Mouse (Mus musculus) ES-Bruce4 (cell line): ENCODE results near the gene Comtd1. TPM values are rescaled to one million over a fixed set of nuclear protein-coding genes. Genes with fewer than 3 reads are reported as not detected.

Source experiments
- H3K27ac ChIP-seq: 2 replicates; pipeline ENCODE4 v1.5.1; 2012; ENCODE audit warnings: low read length, inconsistent platforms; ENCODE audit not compliant: insufficient read depth
- H3K27me3 ChIP-seq: 2 replicates; pipeline ENCODE4 v1.6.1; 2012; ENCODE audit warnings: mild to moderate bottlenecking, low read length, inconsistent platforms; ENCODE audit not compliant: control insufficient read depth, poor library complexity, insufficient read depth, severe bottlenecking
- H3K36me3 ChIP-seq: 2 replicates; pipeline ENCODE4 v1.6.1; 2012; ENCODE audit warnings: inconsistent platforms, mild to moderate bottlenecking, low read length, moderate library complexity; ENCODE audit not compliant: control insufficient read depth, poor library complexity, insufficient read depth, severe bottlenecking
- H3K4me1 ChIP-seq: one replicate; pipeline ENCODE4 v1.8.1; 2011; ENCODE audit warnings: low read length; ENCODE audit not compliant: control insufficient read depth, insufficient read depth
- H3K4me3 ChIP-seq: 2 replicates; pipeline ENCODE4 v1.5.1; 2011; ENCODE audit warnings: low read depth, mild to moderate bottlenecking, low read length
- H3K9ac ChIP-seq: 2 replicates; pipeline ENCODE4 v1.6.1; 2012; ENCODE audit warnings: low read depth, mild to moderate bottlenecking, inconsistent platforms; ENCODE audit not compliant: poor library complexity, severe bottlenecking
- H3K9me3 ChIP-seq: replicated peaks from 2 replicates; pipeline ENCODE4 v1.6.1; 2012; ENCODE audit warnings: mild to moderate bottlenecking, low read length, inconsistent platforms; ENCODE audit not compliant: control insufficient read depth, poor library complexity, insufficient read depth, severe bottlenecking
- CTCF ChIP-seq: IDR thresholded peaks from one replicate; pipeline ENCODE4 v1.8.1; 2011; ENCODE audit warnings: low read depth, low read length
- EP300 ChIP-seq: IDR thresholded peaks from 2 replicates; pipeline ENCODE4 v1.6.1; 2011; ENCODE audit warnings: low read depth, low read length; ENCODE audit not compliant: insufficient read depth
- POLR2A ChIP-seq: IDR thresholded peaks from one replicate; pipeline ENCODE4 v1.8.1; 2011; ENCODE audit warnings: low read length; ENCODE audit not compliant: insufficient read depth
- polyA plus RNA-seq: library from polyadenylated mRNA; stranded (reverse); fragments of >200 nt; gene quantifications from 2 replicates; pipeline ENCODE4 v1.2.4, GENCODE M21; 2011; ENCODE audit warnings: low read depth; ENCODE audit not compliant: missing spikeins, insufficient read depth, insufficient read length

Comtd1 gene
- polyA plus RNA-seq, 1 experiment = 19.4 TPM

DNA sequence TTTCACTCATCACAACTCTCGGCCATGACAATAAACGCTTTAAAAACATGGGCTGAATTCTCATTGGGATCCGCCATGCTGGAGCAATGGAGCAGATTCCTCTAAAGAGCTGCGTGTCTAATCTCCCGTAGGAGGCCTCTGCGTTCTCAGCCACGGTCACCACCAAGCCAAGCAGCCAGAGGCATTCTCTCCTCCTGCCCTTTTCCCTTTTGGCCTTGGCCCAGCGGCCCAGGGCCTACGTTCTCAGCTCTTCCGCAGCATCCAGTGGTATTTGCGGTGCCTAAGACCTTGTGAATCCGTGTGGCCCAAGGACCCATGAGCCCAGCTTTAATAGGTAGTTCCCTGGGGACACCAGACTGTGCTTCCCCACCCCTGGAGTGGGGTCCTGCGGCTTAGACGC, 8.1 kb upstream of the Comtd1 start:
- H3K4me3 ChIP-seq = 0 out of 2 replicates have a peak overlapping the region, but pooled peaks have one; percentile 4
- H3K9me3 ChIP-seq = no peaks in the 10 kb centered on the region
- TF ChIP-seq EP300 (no peak), POLR2A (no peak), CTCF (no peak)
- H3K27me3 ChIP-seq = no peaks in the 10 kb centered on the region
- no peak overlapping the region for H3K27ac ChIP-seq
- H3K36me3 ChIP-seq = no peaks in the 10 kb centered on the region
- H3K4me1 ChIP-seq = no peaks in the 10 kb centered on the region
- H3K9ac ChIP-seq = no peak overlapping the region

DNA sequence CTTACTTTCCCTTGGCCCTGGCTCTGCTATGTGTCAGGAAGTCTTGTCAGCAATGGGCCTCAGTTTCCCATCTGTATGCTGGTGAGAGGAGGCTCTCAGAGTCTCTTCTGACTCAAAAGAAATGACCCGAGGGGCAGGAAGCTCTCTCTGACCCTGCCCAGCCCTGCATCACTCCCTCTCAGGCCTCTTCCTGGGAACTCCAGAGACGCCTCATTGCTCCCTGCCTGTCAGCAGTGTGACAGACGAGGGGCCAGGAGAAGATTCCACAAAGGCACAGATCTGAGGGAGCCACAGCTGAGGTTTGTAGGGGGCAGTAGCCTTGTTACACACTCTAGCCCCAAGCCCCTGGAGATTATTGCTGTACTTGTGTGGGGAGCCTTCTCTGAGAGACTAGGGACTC, 7.2 kb upstream of the Comtd1 start:
- TF ChIP-seq POLR2A = no peak
- TF ChIP-seq EP300 = no peak
- TF ChIP-seq CTCF = no peak
- Histone ChIP-seq H3K4me1 (no peaks in the 10 kb centered on the region), H3K9me3 (no peaks in the 10 kb centered on the region), H3K27me3 (no peaks in the 10 kb centered on the region), H3K9ac (no peak overlapping the region), H3K36me3 (no peaks in the 10 kb centered on the region), H3K4me3 (no peak overlapping the region), H3K27ac (no peak overlapping the region)

DNA sequence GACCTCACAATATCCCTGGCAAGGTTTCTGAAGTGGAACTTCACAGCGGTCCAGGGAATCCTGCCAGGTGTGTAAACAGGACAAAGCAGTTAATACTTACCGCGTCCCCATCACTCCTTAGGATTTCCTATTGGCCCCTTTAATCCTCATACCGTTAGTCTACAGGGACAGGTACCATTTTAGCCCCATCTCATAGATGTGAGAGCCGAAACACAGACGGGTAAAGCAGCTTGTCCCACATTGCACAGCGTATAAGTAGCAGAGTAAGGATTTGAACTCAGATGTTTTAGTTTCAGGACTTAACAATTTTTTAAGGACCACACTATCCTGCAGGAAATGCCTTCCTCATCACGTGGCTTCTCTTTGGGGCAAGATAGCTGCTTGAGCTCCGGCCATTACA, 5.5 kb upstream of the Comtd1 start:
- no peak overlapping the region for H3K4me3 ChIP-seq
- no peak overlapping the region for H3K9ac ChIP-seq
- no peak for TF ChIP-seq EP300
- no peaks in the 10 kb centered on the region for H3K9me3 ChIP-seq
- H3K4me1 ChIP-seq = no peaks in the 10 kb centered on the region
- H3K27ac ChIP-seq = no peak overlapping the region
- no peaks in the 10 kb centered on the region for H3K27me3 ChIP-seq
- no peaks in the 10 kb centered on the region for H3K36me3 ChIP-seq

DNA sequence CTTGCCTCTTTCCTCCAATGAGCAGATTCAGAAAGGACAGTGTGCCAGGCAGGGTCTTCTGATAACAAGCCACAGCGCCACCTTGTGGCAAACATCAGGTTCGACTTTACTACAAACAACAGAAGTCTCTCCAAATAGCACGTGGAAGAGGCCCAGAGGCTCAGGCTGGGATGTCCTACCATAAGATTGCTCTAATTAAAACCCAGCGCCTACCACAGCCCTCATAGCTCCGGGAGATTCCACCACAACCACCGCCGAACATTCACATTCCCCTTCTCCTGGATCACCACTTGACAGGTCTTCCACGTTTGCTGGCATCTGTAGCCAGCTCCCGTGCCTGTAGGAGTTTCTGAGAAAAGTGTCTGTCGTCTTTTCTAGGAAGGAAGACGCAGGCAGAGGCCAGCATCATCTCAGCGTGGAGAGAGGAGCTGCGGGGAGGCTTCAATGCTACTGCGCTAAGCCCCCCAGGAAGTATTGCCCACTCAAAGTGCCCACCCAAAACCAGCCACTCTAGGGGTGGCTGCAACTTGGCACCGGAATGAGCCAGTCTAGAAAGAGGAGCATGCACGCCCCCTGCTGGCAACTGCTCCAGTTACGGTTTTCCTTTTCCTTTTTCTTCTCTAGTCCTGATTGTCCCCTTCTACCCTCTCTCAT, 4.8 kb upstream of the Comtd1 start:
- Histone ChIP-seq H3K4me1 (no peaks in the 10 kb centered on the region), H3K9ac (peak overlapping the region; percentile 21), H3K36me3 (no peaks in the 10 kb centered on the region), H3K9me3 (no peaks in the 10 kb centered on the region), H3K27me3 (no peaks in the 10 kb centered on the region), H3K4me3 (peak overlapping the region; percentile 36), H3K27ac (no peak overlapping the region)
- TF ChIP-seq CTCF = no peak
- TF ChIP-seq EP300 = no peak
- no peak for TF ChIP-seq POLR2A

DNA sequence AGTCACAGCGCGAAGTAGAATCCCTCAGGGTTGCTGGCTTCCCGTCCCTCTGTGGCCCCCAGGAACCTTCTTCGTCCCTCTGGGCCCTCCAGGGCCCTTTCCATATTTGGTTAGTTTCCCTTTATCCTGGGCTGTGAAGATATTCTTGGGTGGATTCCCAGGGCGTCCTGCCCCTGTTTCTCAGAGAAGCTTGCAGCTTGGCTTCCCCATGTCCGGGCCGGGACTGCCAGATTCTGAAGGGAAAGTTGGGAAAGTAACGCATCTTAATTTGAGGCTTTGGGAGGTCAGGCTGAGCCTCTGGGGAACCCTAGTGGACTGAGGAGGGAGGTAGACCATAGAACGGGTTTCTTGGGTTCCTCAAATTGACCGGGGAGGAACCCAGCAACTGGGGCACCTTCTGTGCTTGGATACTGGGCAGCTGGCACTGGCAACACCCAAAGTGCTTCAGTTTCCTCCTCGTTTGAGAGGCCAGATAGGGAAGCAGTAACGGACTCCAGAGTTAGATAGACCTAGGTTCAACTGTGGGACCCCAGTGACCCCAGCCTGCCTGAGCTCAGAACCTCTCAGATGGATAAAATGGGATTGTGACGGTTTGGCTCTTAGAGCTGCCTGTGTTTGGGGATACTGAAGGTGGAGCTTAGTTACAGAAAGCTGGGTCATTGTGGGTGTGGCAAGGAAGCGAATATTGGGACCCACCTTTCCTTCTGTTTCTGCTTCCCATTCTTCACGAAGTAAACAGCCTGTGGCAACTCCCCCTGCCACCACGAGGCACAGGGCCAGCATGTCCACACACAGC, 3.4 kb upstream of the Comtd1 start:
- no peaks in the 10 kb centered on the region for H3K36me3 ChIP-seq
- no peak overlapping the region for H3K4me3 ChIP-seq
- peak overlapping the region; percentile 21 for H3K9ac ChIP-seq
- TF ChIP-seq CTCF = no peak
- no peak for TF ChIP-seq POLR2A
- TF ChIP-seq EP300 = no peak
- H3K9me3 ChIP-seq = no peaks in the 10 kb centered on the region
- no peak overlapping the region for H3K27ac ChIP-seq
- H3K4me1 ChIP-seq = no peaks in the 10 kb centered on the region
- H3K27me3 ChIP-seq = no peaks in the 10 kb centered on the region

DNA sequence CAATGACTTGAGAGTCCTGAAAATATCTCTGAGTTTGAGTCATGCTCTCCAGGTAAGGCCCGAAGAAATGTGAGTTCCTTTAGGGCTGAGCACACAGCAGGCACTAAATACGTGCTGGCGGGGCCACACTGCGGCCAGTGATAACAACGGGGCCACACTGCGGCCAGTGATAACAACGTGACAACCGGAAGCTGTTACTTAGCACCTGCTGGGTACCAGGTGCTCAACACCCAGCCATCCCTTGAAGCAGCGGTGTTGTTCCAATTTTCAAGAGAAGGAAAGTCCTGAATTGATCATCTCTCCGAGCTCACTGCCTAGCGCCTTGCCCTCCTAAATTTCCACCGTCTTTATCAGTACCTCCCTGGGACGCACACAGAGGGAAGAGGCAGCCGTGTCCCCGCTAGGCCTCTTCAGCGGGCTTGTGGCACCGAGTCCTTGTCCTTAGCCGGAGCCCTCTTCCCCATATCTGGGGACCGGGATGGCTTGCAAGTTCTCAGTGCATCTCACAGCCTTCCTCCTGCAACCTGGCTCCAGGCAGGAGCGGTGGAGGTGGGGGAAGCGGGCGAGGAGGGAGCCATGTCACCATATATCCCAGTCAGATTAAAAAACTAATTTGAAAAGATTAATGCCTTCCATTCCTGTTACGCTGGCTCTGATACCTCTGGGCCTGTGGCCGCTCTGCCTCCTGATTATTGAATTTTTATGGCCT, 1.8 kb upstream of the Comtd1 start:
- Histone ChIP-seq H3K36me3 (peaks cover 15% of the 10 kb centered on the region), H3K4me3 (peak overlapping the region; percentile 13), H3K9ac (peak overlapping the region; percentile 13; the same call in 1 of the 2 replicates), H3K27ac (peak overlapping the region; percentile 19), H3K27me3 (no peaks in the 10 kb centered on the region), H3K9me3 (no peaks in the 10 kb centered on the region), H3K4me1 (no peaks in the 10 kb centered on the region)
- TF ChIP-seq POLR2A = no peak
- TF ChIP-seq CTCF = no peak
- TF ChIP-seq EP300 = no peak
